10 mouse cellular contexts compared by ENCODE assay signal in the genomic region with DNA sequence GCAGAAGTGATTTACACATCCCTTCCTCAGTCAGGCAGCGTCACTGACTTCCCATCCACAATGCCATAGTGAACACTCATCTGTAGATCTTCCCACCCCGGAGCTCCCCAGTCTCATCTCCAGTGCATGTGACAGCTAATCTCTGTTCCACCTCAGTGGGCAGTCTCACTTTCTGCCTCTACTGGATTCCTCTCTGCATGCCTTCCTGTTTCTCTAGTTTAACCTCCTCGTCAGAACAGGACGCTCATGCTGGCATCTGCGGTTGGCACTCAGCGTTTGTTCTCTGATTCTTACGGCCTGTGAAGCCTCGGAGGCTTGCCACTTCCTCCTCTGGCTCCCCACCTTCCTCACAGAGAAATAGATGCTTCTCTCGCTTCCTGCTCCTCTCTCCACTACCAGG. TPM values are rescaled to one million over a fixed set of nuclear protein-coding genes. Genes with fewer than 3 reads are reported as not detected.
A peak's percentile ranks its signal among the peaks of the same experiment; 100 is the strongest.
DNase-seq lines count a peak whose midpoint lies in the region; ATAC-seq lines count a peak whose summit lies in the region.
"Had no signal": no experiment of that assay in that cellular context is flagged by ENCODE, and none has a peak within 500 bp of the region (broad histone marks: within the 10 kb centered on the region; RNA-seq: fewer than 3 reads in every experiment).

No protein-coding gene starts in this region.

- H3K27me3 ChIP-seq in limb, embryonic 13.5 days: no peaks in the 10 kb centered on the region
- H3K27me3 ChIP-seq in midbrain, embryonic 13.5 days: no peaks in the 10 kb centered on the region

- no peak overlapping the region for H3K9ac ChIP-seq in limb, embryonic 13.5 days
- H3K9ac ChIP-seq in midbrain, embryonic 13.5 days (replicated peaks): no peak overlapping the region

- H3K4me1 ChIP-seq in limb, embryonic 13.5 days: peaks cover 47% of the 10 kb centered on the region
- peaks cover 11% of the 10 kb centered on the region; the same call in 1 of the 2 replicates for H3K4me1 ChIP-seq in midbrain, embryonic 13.5 days (replicated peaks)

- DNase-seq in CD4-positive, CD25-positive, alpha-beta regulatory T cell, adult 2 months (ENCODE audit: low read depth, low spot score): peak; percentile 88
- DNase-seq in T-cell, adult 2 months (ENCODE audit: low spot score): peak; percentile 91
- peak; percentile 14 to 68 for DNase-seq in spleen, postnatal 10 days (ENCODE audit: low spot score in 2 of 2)
- no peak for DNase-seq in right cerebral cortex, postnatal 14 days
- DNase-seq in cerebellum, postnatal 14 days: no peak
- DNase-seq: adrenal gland, postnatal 10 days had no signal

- no peak for ATAC-seq in limb, embryonic 13.5 days (ENCODE audit: low FRiP score, low read depth)
- ATAC-seq in midbrain, embryonic 13.5 days: no peak

- H3K9me3 ChIP-seq in limb, embryonic 13.5 days: no peaks in the 10 kb centered on the region
- no peaks in the 10 kb centered on the region for H3K9me3 ChIP-seq in midbrain, embryonic 13.5 days

- H3K4me2 ChIP-seq in limb, embryonic 13.5 days (replicated peaks): no peak overlapping the region
- no peak overlapping the region for H3K4me2 ChIP-seq in midbrain, embryonic 13.5 days (replicated peaks)

- H3K36me3 ChIP-seq in limb, embryonic 13.5 days: no peaks in the 10 kb centered on the region
- no peaks in the 10 kb centered on the region for H3K36me3 ChIP-seq in midbrain, embryonic 13.5 days

- WGBS in limb, embryonic 13.5 days: 65% methylated on average over 9 of the region's 9 CpGs
- WGBS in midbrain, embryonic 13.5 days: 60% methylated on average over 9 of the region's 9 CpGs

- no peak overlapping the region for H3K4me3 ChIP-seq in limb, embryonic 13.5 days
- H3K4me3 ChIP-seq in midbrain, embryonic 13.5 days (replicated peaks): no peak overlapping the region

- H3K27ac ChIP-seq in limb, embryonic 13.5 days: peak overlapping the region; percentile 86
- no peak overlapping the region for H3K27ac ChIP-seq in midbrain, embryonic 13.5 days
- H3K27ac ChIP-seq: kidney, postnatal 0 days had no signal

RNA-seq across cellular contexts. Expression of a gene that starts 50.2 kb away (rescaled TPM):
- 0.27 and 0.41 TPM in 2 replicates for polyA plus RNA-seq in limb, embryonic 13.5 days (2015; fragmentation: Nextera tagmentation; extraction: Ambion mirVana)
- 0.06 and 0.08 TPM in 2 replicates for polyA plus RNA-seq in midbrain, embryonic 13.5 days (2015; fragmentation: Nextera tagmentation; extraction: Ambion mirVana)
- polyA plus RNA-seq: neural tube, embryonic 11.5 days had no signal

Comparison
In these comparisons a context has a peak if more than half of its experiments do, and no peak if none do; other contexts are left out.
1. DNase-seq: peak in CD4-positive, CD25-positive, alpha-beta regulatory T cell, adult 2 months (single experiment), T-cell, adult 2 months (single experiment) and spleen, postnatal 10 days (2 of 2); none in right cerebral cortex, postnatal 14 days (single experiment) and cerebellum, postnatal 14 days (0 of 2).